Mouse (Mus musculus) small intestine, adult 2 months (tissue): ENCODE data around the gene Ddx27.

Experiments used
- CTCF ChIP-seq: fragments of 200-500 bp; IDR thresholded peaks from 2 replicates; pipeline ENCODE4 v1.5.1; 2012; ENCODE audit warnings: low read depth, mild to moderate bottlenecking, control low read depth, inconsistent platforms, low read length, moderate library complexity, mixed read lengths; ENCODE audit not compliant: insufficient replicate concordance, insufficient read length; ENCODE audit errors: extremely low read depth
- POLR2A ChIP-seq: fragments of 200-500 bp; IDR thresholded peaks from 2 replicates; pipeline ENCODE4 v1.6.1; 2012; ENCODE audit warnings: low read depth, mild to moderate bottlenecking, control low read depth, inconsistent platforms, low read length, moderate library complexity

DNA sequence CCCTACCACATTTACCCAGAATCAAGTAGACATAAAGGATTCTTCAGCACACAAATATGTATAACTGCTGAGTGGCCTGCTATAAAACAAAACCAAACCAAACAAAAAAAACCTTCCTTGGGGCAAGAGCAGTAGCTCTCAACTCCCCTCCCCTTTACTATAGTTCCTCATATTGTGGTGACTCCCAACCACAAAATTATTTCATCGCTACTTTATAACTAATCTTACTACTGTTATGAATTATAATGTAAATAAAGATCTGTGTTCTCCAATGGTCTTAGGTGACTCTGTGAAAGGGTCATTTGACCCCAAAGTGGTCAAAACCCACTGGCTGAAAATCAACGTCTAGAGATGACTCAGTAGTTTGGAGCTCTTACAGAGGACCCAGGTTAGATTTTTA lies 34.8 kb upstream of the Ddx27 start:
- no peak for TF ChIP-seq CTCF
- TF ChIP-seq POLR2A, result no peak
